Mouse (Mus musculus) thymus, postnatal 0 days (tissue): ENCODE measurements around the gene Actg2. TPM values are rescaled to one million over a fixed set of nuclear protein-coding genes. Genes with fewer than 3 reads are reported as not detected.

Experiments
- DNase-seq: peaks from one replicate; pipeline ENCODE4 v3.0.0-alpha.2; 2015; ENCODE audit warnings: low spot score
- polyA plus RNA-seq: library from polyadenylated mRNA; unstranded; fragments of >200 nt; fragmentation: Nextera tagmentation; extraction: Ambion mirVana; gene quantifications from 2 replicates; pipeline ENCODE4 v1.2.1, GENCODE M21; 2015

Actg2 gene
- polyA plus RNA-seq, 1 experiment from 2014 or later = 1.6 TPM

- DNase-seq = no peak
Measured at GRCm38 (mm10) chr6:83515172-83515571, 20.9 kb downstream of the Actg2 start.

- peak; percentile 70 for DNase-seq
Measured at GRCm38 (mm10) chr6:83512495-83512894, 23.6 kb downstream of the Actg2 start.

GRCm38 (mm10) chr6:83510210-83510609, 25.9 kb downstream of the Actg2 start:
- DNase-seq = no peak

GRCm38 (mm10) chr6:83509442-83509841, 26.6 kb downstream of the Actg2 start:
- DNase-seq = no peak

- DNase-seq = no peak
Measured at GRCm38 (mm10) chr6:83507168-83507546, 28.9 kb downstream of the Actg2 start.

GRCm38 (mm10) chr6:83506258-83507167, 29.6 kb downstream of the Actg2 start, which contains the start of gene Dguok:
TSS of gene Dguok (minus strand) at chr6:83506969.
- DNase-seq = peak; percentile 100

GRCm38 (mm10) chr6:83505554-83505953, 30.5 kb downstream of the Actg2 start:
- DNase-seq = no peak

GRCm38 (mm10) chr6:83503361-83503760, 32.7 kb downstream of the Actg2 start:
- DNase-seq = no peak

- no peak for DNase-seq
Measured at GRCm38 (mm10) chr6:83502656-83503055, 33.4 kb downstream of the Actg2 start.

GRCm38 (mm10) chr6:83501524-83502310, 34.3 kb downstream of the Actg2 start:
- DNase-seq = no peak

GRCm38 (mm10) chr6:83500462-83500861, 35.6 kb downstream of the Actg2 start:
- DNase-seq = no peak

GRCm38 (mm10) chr6:83499078-83499477, 37.0 kb downstream of the Actg2 start:
- DNase-seq = no peak

GRCm38 (mm10) chr6:83496753-83497710, 39.0 kb downstream of the Actg2 start:
- no peak for DNase-seq

- no peak for DNase-seq
Measured at GRCm38 (mm10) chr6:83496009-83496752, 39.9 kb downstream of the Actg2 start.

GRCm38 (mm10) chr6:83490622-83491021, 45.4 kb downstream of the Actg2 start:
- DNase-seq = no peak

- no peak for DNase-seq
Measured at GRCm38 (mm10) chr6:83488200-83488599, 47.9 kb downstream of the Actg2 start.

- DNase-seq = no peak
Measured at GRCm38 (mm10) chr6:83487298-83487697, 48.8 kb downstream of the Actg2 start.

GRCm38 (mm10) chr6:83485854-83486253, 50.2 kb downstream of the Actg2 start:
- no peak for DNase-seq

- DNase-seq = no peak
Measured at GRCm38 (mm10) chr6:83483776-83484175, 52.3 kb downstream of the Actg2 start.

GRCm38 (mm10) chr6:83482418-83483085, 53.5 kb downstream of the Actg2 start:
- no peak for DNase-seq
